Mouse (Mus musculus) heart, postnatal 4 days (tissue): ENCODE measurements at regions not wholly inside any gene's neighbourhood (a gene's known extent, or its start where the extent isn't known, plus 50 kb on each side); places are given as distances from the start of the nearest gene placed in this dataset.

Source experiments
- DNase-seq: peaks from one replicate; pipeline ENCODE4 v3.0.0; 2021

DNA sequence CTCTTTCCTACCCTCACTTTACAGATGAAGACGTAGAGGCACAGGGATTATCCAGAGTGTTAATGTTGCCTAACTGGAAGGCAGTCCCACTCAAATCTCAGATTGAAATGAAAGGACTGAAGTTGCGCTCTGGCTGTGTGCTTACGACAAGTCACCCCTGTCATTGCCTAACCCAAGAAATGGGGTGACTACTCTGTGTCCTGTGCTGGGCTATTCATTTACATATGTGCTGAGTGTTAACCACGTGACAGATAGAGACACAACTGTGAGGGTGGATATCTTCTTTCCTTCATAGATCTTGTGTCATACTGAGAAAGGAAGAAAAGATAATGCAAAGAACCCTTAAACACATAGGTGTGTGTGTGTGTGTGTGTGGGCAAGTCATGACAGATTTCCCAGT is 120.7 kb upstream of the Zc3h12c start:
- DNase-seq = no peak

DNA sequence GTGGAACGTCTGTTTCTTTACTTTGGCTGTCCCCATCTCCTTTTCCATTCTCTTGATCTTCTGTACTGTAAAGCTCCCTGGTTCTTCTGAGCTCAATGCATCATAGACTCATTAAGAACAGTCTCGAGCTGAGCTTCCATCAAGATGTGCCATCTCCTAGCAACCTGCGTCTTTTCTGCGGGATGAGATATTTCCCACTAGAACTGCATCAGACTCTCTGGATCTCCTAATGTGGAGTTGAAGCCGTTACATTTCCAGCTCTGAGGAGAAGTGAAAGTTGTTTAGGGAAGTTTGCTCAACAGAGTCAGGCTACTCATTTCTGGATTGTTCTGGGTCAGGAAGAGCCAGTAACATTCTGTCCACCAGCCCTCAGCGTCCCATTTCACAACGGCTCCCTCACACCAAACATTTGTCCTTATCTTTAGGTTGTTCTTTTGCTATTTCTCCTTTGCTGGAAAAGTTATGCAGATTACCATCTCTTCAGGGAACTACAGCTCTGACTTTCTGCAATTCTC is 119.4 kb upstream of the Zc3h12c start:
- DNase-seq = no peak

DNA sequence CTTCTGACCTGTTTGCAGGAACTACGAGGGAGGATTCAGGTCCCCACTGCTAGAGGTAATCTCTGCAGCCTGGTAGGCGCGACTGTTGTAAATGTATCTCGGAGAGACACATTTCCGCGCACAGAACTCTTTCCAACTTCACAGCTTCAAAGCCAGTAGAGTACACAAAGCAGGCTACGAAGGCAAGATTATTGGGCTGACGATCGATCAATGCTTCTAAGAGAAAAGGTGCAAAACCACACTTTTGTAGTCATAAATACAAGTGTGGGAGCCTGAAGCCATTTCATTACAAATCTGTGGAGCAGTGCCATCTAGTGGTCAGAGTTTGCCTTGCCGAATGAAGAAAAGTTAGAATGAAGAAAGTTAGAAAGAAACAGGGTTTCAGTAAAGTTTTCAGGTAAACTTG is 118.9 kb upstream of the Zc3h12c start:
- peak; percentile 73 for DNase-seq

DNA sequence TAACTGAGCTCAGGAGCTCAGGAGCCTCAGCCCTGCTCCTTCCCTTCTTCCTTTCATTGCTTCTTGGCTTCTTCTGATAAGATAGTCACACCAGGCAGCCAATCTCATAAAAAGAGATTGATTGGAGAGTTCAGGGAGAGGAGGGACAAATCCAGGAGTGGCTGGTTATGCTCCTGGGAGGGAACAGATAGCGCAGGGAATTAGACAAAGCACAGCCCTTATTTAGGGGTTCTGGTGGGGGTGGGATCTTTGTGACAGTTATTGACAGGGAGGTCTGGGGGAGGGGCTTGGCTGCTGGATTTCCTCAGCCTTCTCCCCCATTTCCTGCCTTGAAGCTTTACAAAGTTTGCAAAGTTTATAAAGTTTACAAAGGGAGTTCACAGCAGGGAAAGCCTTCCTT is 117.7 kb upstream of the Zc3h12c start:
- no peak for DNase-seq

DNA sequence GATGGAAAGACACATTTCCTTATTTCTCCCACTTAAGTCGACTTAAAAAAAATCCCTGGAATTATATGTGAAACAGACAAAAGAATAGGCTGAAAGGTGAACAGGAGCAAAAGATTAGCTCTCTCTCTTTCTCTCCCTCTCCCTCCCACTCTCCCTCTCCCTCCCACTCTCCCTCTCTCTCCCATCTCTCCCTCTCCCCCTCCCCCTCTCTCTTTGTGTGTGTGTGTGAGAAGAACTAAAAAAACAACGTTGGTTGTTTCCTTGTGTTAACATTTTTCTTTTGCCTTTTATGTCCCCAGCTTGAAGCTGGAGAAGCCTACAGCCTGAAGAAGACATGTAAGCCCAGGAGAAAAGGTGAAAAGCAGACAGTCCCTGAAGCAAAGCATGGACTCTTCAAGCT is 115.2 kb upstream of the Zc3h12c start:
- no peak for DNase-seq

DNA sequence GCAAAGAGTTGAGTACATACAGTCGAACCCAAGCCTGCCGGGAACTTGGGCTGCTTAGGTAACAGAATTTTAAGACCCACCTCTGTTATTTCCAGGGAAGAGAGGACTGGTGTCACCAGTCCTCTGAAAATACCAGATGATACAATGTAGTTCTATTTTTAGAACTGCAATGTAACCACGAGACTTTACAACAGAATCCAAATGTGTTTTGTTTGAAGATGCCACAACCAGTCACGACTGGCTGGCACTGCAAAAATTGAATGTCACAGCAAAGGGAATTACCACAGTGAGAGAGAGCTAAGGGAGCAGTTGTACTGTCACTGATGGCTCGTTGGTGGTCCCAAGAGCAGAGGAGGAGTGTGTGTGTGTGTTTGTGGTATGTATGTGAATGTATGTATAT is 112.6 kb upstream of the Zc3h12c start:
- DNase-seq = peak; percentile 19

DNA sequence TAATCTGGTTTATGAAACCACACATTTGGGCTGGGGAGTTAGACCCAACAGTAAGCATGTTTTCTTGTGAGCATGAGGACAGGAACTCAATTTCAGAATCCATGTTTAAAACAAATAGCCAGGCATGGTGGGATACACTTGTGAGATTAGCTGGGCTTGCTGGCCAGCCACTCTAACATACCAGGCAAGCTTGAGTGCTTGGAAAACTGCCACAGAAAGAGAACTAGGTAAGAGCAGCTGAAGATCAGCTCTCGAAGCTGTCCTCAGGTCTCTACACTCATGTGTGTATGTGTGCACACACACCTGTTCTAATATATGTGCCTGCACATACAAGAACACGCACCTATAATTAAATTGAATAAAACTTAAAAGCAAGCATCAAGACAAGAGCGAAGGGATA is 112.2 kb upstream of the Zc3h12c start:
- peak; percentile 14 for DNase-seq

DNA sequence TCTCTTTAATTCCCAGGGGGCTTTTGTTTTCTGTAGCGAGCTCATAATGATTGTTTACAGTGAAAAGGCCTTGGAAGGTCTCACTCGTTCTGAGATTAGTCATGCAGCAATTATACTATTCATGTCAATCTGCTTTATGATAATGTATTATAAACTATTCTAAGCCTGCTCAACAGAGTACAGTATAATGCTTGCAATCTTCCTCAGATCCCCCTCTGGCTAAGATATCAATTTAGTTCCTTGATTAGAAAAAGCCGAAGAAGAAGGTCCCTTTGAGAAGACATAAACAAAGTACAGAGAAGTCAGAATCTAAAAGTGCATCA is 110.3 kb upstream of the Zc3h12c start:
- DNase-seq = no peak

DNA sequence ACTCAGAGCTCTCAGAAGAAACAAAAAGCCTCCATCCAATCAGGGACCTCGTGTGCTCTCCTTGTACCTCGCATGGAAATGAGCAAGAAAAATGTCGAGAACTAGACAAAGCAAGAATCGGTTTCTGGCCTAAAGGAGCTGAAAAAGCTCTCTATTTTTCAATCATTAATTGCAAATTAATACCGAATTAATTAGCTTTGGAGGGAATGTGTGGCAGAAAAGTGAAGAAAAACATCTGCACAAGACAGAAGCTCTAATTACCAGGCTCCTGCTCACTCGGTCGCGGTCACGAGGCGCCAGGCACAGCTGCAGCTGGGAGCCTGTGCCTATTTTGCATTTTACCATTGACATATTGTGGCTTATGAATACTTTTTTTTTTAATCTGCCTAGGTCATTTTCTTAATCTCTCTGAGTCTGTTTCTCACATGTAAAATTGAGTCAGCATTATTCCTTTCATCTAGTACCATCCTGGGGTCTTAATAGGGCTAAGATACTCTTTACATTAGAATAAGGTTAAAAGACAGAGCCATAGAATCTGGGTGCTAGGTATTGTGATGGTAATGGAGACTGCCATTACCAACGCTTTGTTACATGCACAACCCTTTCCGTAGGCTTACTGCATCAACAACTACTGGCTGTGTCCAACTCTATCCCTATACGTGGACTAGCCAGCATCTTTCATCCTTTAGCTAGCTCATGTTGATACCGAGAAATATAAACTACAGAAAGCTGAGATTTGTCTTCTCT is 109.8 kb upstream of the Zc3h12c start:
- no peak for DNase-seq

DNA sequence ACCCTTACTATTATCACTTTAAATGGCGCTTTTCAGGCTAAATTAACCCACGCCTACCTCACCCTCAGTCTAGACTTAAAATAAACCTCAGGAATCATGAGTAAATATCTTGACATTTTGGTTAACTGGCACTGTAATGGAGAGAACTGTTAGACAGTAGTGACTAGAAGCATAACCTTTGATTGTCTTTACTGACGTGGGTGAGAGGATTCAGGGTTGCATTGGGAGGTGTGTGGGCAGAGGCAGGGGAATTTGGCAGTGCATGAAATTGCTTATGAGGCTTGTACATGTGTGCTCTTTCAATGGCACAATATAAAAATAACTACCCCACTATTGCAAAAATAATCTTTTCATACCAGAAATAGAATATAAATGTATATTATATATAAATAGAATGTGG is 105.6 kb upstream of the Zc3h12c start:
- DNase-seq = no peak

DNA sequence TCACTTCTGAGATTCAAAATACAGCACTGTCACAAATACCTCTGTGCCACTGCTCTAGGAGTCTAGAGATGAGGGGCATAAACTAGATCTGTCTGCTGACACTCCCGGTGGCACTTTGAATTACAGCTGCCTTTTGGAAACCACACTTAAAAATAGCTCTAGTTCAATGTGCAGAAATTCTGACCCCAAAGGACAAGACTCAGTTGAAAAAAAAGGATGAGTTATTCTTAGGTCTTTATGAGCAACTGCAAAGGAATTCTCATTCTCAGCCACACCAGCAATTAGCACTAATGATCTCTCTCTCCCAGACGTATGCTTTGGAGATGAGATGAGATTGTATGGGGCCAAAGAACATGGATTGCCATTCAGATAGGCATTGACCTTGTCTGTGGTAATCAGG is 104.3 kb upstream of the Zc3h12c start:
- no peak for DNase-seq

DNA sequence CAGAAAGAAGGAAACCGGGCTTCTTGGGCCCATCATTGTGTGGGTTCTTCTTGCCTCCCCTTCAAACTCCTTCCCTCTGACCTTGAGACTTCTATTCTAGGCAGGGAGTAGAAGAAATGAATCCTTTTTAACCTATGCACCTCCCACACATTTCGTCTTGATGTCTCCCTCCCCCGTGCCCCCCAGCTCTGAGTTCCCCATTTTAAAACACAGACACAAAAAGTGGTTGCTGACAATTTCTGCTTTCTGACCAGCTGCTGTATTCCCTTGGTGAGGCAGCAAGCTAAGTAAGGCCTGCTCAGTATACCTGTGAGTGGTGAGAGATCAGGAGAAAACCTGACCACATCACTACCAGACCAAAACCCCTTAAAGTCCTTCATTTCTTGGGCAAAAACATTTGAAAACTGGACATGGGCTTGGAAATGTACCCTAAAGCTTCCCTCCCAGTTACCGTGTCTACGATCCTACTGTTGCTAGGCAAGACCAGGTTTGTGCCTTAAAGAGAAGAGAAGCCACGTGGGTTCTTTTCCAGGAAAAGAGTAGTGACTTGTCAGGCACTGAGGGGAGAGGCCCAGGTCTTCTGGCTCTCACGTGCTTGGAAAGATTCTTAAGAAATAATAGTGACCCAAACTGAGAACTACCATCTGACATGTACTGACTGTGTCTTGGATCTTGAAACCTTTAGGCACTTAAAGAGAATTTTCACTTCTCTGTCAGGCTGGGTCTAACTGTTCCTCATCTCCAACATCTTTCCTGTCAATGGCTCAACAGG is 103.2 kb upstream of the Zc3h12c start:
- DNase-seq = no peak

DNA sequence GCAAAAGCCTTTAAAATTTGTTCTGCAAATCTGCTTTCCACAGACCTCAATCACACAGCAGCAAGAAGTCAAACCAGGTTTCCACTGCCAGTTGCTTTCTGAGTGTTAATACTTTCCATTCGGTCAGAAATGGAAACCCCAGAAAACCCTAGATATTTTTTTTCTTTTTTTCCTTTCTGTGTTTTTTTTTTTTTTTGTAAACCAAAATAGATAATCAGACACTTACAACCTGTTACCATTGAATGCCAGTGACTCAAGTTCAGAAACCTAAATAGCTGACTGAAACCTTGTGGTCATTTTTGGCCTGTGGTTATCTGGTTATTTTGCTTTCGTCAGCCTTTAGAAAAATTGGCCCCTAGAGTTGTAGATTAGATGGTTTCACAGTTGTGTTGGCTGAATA is 93.2 kb upstream of the Zc3h12c start:
- DNase-seq = no peak

DNA sequence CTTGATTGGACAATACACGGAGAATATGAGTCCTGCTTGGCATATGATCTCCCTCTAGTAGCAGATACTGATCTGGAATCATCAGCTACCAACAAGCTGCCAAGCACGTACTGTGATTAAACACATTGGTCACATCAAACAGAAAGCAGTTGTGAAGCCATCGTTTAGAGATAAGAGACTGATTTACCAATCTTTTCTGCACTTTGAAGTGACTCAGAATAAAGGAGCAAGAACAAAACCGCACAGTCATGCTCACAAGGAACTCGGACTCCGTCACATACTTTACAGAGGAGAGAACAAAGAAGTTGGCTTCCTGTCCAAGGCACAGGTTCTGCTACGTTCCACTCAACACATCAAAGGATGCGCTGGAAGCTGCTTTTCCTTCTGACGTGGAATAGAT is 91.1 kb upstream of the Zc3h12c start:
- no peak for DNase-seq

DNA sequence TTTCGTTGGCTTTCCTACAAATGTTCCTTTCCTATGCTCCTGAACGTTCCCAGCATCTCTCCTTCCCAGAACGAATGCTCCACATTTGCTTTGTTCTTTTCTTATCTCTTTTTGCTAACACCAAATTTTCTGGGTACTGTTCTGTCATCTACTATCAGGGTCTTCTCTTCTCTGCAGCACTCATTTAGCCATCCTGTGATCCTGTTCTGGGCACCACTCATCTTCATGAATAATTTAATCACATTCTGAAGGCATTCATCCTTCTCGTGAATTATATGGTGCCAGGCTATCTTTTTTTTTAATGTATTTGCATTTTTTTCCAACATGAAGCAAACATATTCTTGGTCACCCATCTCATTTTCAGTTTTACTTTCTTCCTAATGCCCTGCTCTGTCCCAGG is 87.3 kb upstream of the Zc3h12c start:
- no peak for DNase-seq

DNA sequence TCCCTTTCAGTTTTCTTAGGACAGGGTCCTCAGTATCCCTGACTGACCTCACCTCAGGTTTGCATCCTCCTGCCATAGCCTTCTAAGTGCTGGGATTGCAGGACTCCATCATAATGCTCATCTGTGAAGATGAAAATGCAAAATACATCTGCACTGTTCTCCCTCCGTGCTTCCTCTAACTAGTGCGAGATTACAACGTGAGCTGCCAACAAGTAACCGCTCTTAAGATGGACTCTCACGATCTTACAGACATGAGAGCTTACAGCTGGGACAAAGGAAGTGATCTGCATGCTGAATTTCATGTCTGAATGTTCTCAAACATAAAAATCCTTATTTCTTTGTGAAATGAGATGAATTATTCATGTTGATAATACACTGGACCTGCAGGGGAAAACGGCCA is 86.1 kb upstream of the Zc3h12c start:
- DNase-seq = no peak

DNA sequence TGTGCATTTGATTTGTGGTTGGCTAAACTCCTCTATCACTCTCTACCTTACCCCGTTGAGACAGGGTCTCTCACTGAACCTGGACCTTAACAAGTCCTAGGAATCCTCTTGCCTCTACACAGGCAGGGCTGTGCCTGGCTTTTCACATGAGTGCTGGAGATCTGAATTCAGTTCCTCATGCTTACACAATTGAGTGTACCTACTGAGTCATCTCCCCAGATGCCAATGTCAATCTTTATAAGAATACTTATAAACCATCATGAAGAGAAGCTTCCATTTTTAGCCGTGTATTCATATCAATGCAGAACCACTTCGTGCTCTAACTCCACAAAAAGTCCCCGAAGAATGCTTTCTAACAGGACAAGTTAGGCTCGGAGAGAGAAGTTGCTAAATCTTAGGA is 83.1 kb upstream of the Zc3h12c start:
- no peak for DNase-seq

DNA sequence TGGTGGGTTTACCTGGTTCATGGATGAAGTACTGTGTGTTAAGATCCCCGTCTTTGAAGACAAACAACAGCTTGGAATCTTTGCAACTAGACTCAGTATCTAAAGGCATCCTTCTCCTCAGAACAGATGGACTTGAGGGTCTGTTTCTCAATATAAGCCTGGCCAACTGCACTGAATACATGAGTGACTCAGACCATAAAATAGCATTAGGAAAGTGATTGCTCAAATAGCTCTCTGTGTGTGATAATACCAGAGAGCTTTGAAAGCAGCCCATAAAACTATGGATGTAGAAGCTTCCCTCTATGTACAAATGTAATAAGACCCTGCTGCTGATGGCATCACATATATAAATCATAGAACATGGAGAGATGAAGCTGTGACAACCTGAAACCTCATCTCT is 78.3 kb upstream of the Zc3h12c start:
- DNase-seq = no peak

DNA sequence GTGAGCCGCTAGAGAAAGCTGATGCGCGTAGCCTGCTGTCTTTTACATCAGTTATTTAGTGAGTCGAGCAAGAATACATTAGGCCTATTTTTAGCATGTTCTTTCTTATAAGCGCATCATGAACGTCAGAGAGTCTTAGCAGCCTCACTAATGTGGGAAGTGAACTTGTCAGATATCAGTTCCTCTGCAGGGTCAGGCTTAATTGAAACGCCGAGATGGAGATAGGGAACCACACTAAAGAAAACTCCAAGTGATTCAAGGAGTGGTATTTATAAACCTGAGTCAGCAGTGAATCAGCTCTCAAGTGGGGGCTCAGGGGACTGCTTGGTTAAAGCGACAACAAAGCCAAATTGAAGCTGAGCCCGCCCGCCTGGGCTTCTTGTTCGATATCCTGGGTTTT is 75.7 kb upstream of the Zc3h12c start:
- DNase-seq = no peak

DNA sequence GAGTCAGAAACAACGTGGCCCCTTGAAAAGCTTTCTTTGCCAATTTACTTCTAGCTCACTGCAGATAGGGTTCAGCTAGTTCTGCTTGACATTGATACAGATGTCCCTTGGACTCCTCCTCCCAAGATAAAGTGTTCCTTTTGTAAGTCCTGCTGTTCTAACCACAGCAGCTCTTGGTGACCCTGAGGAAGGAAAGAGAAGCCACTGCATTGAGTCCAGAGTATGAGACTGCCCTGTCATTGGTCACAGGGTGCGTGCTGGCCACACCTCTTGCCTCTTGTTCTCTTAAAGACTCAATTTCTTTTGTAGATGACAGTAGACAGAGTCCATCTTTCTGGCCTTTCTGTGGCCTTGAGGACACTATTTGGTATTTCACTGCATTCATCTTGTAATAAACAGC is 74.7 kb upstream of the Zc3h12c start:
- DNase-seq = no peak

DNA sequence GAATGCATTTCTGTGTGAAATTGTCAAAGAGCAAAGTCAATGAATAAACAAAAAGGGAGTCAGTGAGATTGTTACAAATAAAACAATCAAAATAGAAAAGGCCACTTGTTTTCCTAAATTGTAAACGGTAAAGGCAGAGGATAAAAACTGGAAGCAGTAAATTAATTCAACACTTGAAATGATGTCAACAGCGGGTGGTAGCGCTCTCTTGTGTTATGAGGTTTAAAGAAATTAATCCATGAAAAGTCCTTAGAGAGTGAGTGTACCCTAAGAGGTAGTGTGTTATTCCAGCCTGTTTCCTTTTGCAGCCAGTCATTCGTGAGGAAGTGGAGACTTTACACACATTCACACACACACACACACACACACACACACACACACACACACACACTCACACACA is 73.2 kb upstream of the Zc3h12c start:
- DNase-seq = no peak

DNA sequence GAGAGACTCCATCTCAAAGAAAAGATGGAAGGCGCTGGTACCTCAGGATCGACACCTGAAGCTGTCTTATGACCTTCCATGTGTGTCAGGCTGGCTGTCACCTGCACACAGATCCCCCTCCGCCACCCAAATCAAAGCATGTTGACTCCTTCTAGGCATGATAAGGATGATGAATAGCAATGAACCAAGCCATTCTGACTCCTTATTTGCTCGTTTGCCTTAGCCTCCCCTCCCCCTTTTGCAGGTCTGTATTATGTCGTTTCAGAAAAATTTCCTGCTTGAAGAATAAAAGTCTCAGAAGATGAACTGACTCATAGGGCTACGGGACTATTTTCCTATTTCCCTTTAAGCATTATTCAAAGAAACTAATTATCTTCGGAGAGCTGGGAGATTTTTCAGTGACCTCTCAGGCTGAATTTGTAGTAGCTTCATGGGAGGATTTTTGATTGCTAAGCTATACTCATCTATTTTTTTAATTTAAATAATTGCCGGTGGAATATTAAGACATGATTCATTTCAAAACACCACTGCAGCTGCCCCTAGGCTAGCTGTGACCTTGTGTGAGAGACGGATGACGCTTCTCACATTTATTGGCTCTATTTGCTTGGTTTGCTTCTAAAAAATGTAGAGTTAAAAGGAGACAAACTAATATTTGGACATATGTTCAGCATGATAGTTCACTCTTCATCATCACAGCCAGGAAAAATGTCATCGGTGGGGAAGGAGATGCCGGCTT is 72.4 kb upstream of the Zc3h12c start:
- no peak for DNase-seq

DNA sequence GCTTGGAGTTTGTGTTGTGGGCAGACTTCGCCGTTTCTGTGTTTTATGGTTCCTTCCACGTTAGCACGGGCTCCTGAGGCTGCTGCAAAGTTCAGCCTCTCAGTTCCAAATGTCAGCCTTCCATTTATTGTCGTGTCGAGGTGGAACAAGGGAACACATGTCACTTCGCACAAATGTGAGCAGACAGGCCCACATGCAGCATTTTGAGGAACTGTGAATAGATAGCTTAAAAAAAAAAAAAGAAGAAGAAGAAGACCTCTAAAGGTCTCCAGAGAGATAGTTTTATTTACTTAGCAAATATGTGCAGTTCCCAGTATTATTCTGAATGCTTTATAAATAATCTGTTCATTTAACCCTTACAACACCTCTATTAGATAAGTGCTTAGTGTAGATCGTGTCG is 66.4 kb upstream of the Zc3h12c start:
- no peak for DNase-seq

DNA sequence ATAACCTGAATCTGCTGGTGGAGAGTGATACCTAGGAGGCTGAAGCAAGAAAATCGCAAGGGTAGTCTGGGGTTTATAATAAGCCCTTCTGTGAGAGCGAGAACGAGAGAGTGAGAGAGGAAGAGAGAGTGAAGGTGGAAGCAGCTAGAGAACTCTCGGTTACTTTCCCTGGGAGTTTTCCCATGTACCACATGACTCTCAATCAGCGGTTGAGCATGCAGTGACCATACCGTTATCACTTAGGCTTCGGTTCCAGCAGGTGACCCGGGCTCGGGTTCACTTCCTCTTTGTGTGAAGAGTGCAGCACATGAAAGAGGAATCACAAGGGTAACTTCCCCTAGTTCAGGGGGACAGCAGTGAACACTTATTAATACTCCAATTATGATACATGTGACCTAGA is 61.2 kb upstream of the Zc3h12c start:
- no peak for DNase-seq
